ENCODE assay signal across 10 mouse cellular contexts in genomic region chr9:77480574-77481319, GRCm38 (mm10).
DNase-seq lines count a peak whose midpoint lies in the region; ATAC-seq and TF ChIP-seq lines count a peak whose summit lies in the region.
"Had no signal": no experiment of that assay in that cellular context is flagged by ENCODE, and none has a peak within 500 bp of the region (broad histone marks: within the 10 kb centered on the region; RNA-seq: fewer than 3 reads in every experiment).

No protein-coding gene starts in this region.

- H3K27me3 ChIP-seq in midbrain, embryonic 14.5 days (ENCODE audit: control insufficient read depth, insufficient read depth, low read length), result no peaks in the 10 kb centered on the region
- no peaks in the 10 kb centered on the region for H3K27me3 ChIP-seq in midbrain, embryonic 16.5 days (ENCODE audit: control insufficient read depth, insufficient read depth, low read depth, low read length)
- no peaks in the 10 kb centered on the region for H3K27me3 ChIP-seq in forebrain, embryonic 14.5 days (replicated peaks; ENCODE audit: control insufficient read depth, insufficient read depth, low read length)
- H3K27me3 ChIP-seq in midbrain, postnatal 0 days (ENCODE audit: insufficient read depth, low read length), result no peaks in the 10 kb centered on the region
- H3K27me3 ChIP-seq: neural tube, embryonic 12.5 days had no signal

- no peak for ATAC-seq in midbrain, embryonic 14.5 days (ENCODE audit: low FRiP score, low TSS enrichment)
- no peak; the same call in 1 of the 2 replicates for ATAC-seq in midbrain, embryonic 16.5 days
- ATAC-seq in forebrain, embryonic 14.5 days, result peak; percentile 30; the same call in 1 of the 2 replicates
- no peak for ATAC-seq in midbrain, postnatal 0 days (ENCODE audit: low FRiP score)

- no peak for DNase-seq in gastrocnemius, adult 2 months
- no peak for DNase-seq in gastrocnemius, adult 18-20 months (ENCODE audit: low spot score)
- peak; percentile 36 for DNase-seq in midbrain, embryonic 14.5 days
- peak; percentile 64 for DNase-seq in forebrain, embryonic 14.5 days (ENCODE audit: low spot score)
- DNase-seq in midbrain, postnatal 0 days (ENCODE audit: low spot score), result peak; percentile 24
- no peak for DNase-seq in yolk sac, embryonic 10.5 days (ENCODE audit: low spot score)
- no peak for DNase-seq in left cerebral cortex, postnatal 4 days

- no peaks in the 10 kb centered on the region for H3K36me3 ChIP-seq in midbrain, embryonic 14.5 days (ENCODE audit: control insufficient read depth, insufficient read depth, low read length)
- H3K36me3 ChIP-seq in midbrain, embryonic 16.5 days (ENCODE audit: control insufficient read depth, insufficient read depth, low read length), result no peaks in the 10 kb centered on the region
- H3K36me3 ChIP-seq in forebrain, embryonic 14.5 days (ENCODE audit: control insufficient read depth, insufficient read depth, low read length), result no peaks in the 10 kb centered on the region
- no peaks in the 10 kb centered on the region for H3K36me3 ChIP-seq in midbrain, postnatal 0 days (ENCODE audit: insufficient read depth, low read length)
- H3K36me3 ChIP-seq: neural tube, embryonic 12.5 days had no signal

- H3K4me2 ChIP-seq in midbrain, embryonic 14.5 days (ENCODE audit: low read length), result no peak overlapping the region
- H3K4me2 ChIP-seq in midbrain, embryonic 16.5 days (ENCODE audit: low read length), result no peak overlapping the region
- no peak overlapping the region for H3K4me2 ChIP-seq in forebrain, embryonic 14.5 days (ENCODE audit: low read length)
- H3K4me2 ChIP-seq in midbrain, postnatal 0 days (ENCODE audit: low read depth, low read length, poor library complexity, severe bottlenecking), result no peak overlapping the region
- H3K4me2 ChIP-seq: neural tube, embryonic 12.5 days had no signal

- intact Hi-C loops in gastrocnemius, adult 2 months (cut with DNase I), result no loop called here
- intact Hi-C loops in left cerebral cortex, postnatal 4 days (cut with DNase I), result no loop called here

- H3K9ac ChIP-seq in midbrain, embryonic 14.5 days (replicated peaks; ENCODE audit: low read length), result no peak overlapping the region
- no peak overlapping the region for H3K9ac ChIP-seq in midbrain, embryonic 16.5 days (ENCODE audit: low read depth, low read length)
- H3K9ac ChIP-seq in forebrain, embryonic 14.5 days (ENCODE audit: low read length), result no peak overlapping the region
- H3K9ac ChIP-seq in midbrain, postnatal 0 days (replicated peaks; ENCODE audit: low read length, poor library complexity, severe bottlenecking), result no peak overlapping the region
- H3K9ac ChIP-seq: neural tube, embryonic 12.5 days had no signal

- H3K9me3 ChIP-seq in midbrain, embryonic 14.5 days (ENCODE audit: control insufficient read depth, low read length), result no peaks in the 10 kb centered on the region
- H3K9me3 ChIP-seq in midbrain, embryonic 16.5 days (replicated peaks; ENCODE audit: control insufficient read depth, low read length, poor library complexity, severe bottlenecking), result no peaks in the 10 kb centered on the region
- H3K9me3 ChIP-seq in forebrain, embryonic 14.5 days (replicated peaks; ENCODE audit: control insufficient read depth, low read length), result no peaks in the 10 kb centered on the region
- H3K9me3 ChIP-seq in midbrain, postnatal 0 days (ENCODE audit: low read length), result no peaks in the 10 kb centered on the region
- H3K9me3 ChIP-seq: neural tube, embryonic 12.5 days had no signal

- H3K4me1 ChIP-seq in midbrain, embryonic 14.5 days (ENCODE audit: control insufficient read depth, insufficient read depth, low read length), result peaks cover 27% of the 10 kb centered on the region
- H3K4me1 ChIP-seq in midbrain, embryonic 16.5 days (ENCODE audit: control insufficient read depth, insufficient read depth, low read length), result peaks cover 14% of the 10 kb centered on the region
- H3K4me1 ChIP-seq in forebrain, embryonic 14.5 days (ENCODE audit: control insufficient read depth, insufficient read depth, low read length), result peaks cover 35% of the 10 kb centered on the region
- H3K4me1 ChIP-seq in midbrain, postnatal 0 days (ENCODE audit: insufficient read depth, low read length), result no peaks in the 10 kb centered on the region; the same call in 1 of the 2 replicates

- peak overlapping the region; percentile 40; the same call in 1 of the 2 replicates for H3K27ac ChIP-seq in gastrocnemius, adult 2 months
- H3K27ac ChIP-seq in midbrain, embryonic 14.5 days (replicated peaks; ENCODE audit: low read depth, low read length), result no peak overlapping the region
- H3K27ac ChIP-seq in midbrain, embryonic 16.5 days (ENCODE audit: low read length), result no peak overlapping the region
- peak overlapping the region; percentile 33; the same call in 1 of the 2 replicates for H3K27ac ChIP-seq in forebrain, embryonic 14.5 days (ENCODE audit: low read depth, low read length)
- no peak overlapping the region; the same call in 1 of the 2 replicates for H3K27ac ChIP-seq in midbrain, postnatal 0 days (ENCODE audit: low read depth, low read length)
- H3K27ac ChIP-seq: left cerebral cortex, adult 2 months; neural tube, embryonic 12.5 days had no signal

- no peak for TF ChIP-seq CTCF in gastrocnemius, adult 2 months (IDR thresholded peaks at IDR 0.05)
- TF ChIP-seq CTCF in midbrain, postnatal 0 days (IDR thresholded peaks at IDR 0.05), result no peak

- no peak overlapping the region for H3K4me3 ChIP-seq in gastrocnemius, adult 2 months
- H3K4me3 ChIP-seq in midbrain, embryonic 14.5 days (replicated peaks; ENCODE audit: low read depth, low read length), result no peak overlapping the region
- H3K4me3 ChIP-seq in midbrain, embryonic 16.5 days (ENCODE audit: low read depth, low read length), result no peak overlapping the region
- no peak overlapping the region for H3K4me3 ChIP-seq in forebrain, embryonic 14.5 days (ENCODE audit: low read depth, low read length)
- H3K4me3 ChIP-seq in midbrain, postnatal 0 days (ENCODE audit: low read depth, low read length), result no peak overlapping the region
- H3K4me3 ChIP-seq: left cerebral cortex, adult 2 months; neural tube, embryonic 12.5 days had no signal

- WGBS in midbrain, embryonic 14.5 days, result 58% methylated on average over 9 of the region's 9 CpGs
- 50% methylated on average over 9 of the region's 9 CpGs for WGBS in midbrain, embryonic 16.5 days
- 47% methylated on average over 9 of the region's 9 CpGs for WGBS in forebrain, embryonic 14.5 days
- WGBS in midbrain, postnatal 0 days, result 53% methylated on average over 9 of the region's 9 CpGs

Comparison
In these comparisons a context has a peak if more than half of its experiments do, and no peak if none do; other contexts are left out.
1. DNase-seq: peak in midbrain, embryonic 14.5 days (single experiment), forebrain, embryonic 14.5 days (single experiment) and midbrain, postnatal 0 days (single experiment); none in gastrocnemius, adult 2 months (single experiment), gastrocnemius, adult 18-20 months (single experiment), yolk sac, embryonic 10.5 days (single experiment) and left cerebral cortex, postnatal 4 days (single experiment).
2. H3K27ac ChIP-seq: peak in gastrocnemius, adult 2 months (single experiment) and forebrain, embryonic 14.5 days (single experiment); none in midbrain, embryonic 14.5 days (single experiment), midbrain, embryonic 16.5 days (single experiment) and midbrain, postnatal 0 days (single experiment).